Mouse (Mus musculus) olfactory bulb, adult 2 months (tissue): ENCODE results near the gene Serpina3a.

Experiments
- CTCF ChIP-seq: fragments of 200-500 bp; IDR thresholded peaks from 2 replicates; pipeline ENCODE4 v1.5.1; 2012; ENCODE audit warnings: low read depth, mild to moderate bottlenecking, low read length, moderate library complexity; ENCODE audit not compliant: insufficient read depth
- POLR2A ChIP-seq: fragments of 200-500 bp; IDR thresholded peaks from 2 replicates; pipeline ENCODE4 v1.6.1; 2012; ENCODE audit warnings: mild to moderate bottlenecking, low read depth, low read length, moderate library complexity; ENCODE audit not compliant: insufficient read depth

DNA sequence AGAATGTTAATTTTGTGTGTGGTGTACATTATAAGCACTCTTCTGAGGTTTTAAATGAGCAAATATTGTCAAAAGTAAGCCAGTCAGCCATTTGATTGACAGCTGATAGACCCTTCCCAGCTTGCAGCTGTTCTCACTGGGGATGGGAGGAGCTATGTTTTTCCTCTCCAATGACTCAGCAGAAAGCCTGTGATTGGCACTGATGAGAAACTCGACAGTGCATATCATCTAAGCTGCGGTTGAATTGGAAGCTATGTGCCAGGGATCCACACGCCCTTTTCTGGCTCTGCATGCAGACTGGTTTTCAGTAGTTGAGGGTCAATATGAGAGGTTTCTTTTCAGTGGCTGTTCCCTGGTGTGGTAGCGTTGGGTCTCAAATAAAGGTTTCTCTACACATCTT is 48.0 kb upstream of the Serpina3a start:
- no peak for TF ChIP-seq POLR2A
- TF ChIP-seq CTCF, result no peak
